Mouse (Mus musculus) embryonic fibroblast, embryonic 13.5 days (primary cell): ENCODE data around the gene Azin2.

ENCODE experiments used
- CTCF ChIP-seq: IDR thresholded peaks from 2 replicates; pipeline ENCODE4 v1.5.1; 2011; ENCODE audit warnings: mild to moderate bottlenecking, control low read depth, low read length, moderate library complexity, borderline replicate concordance; ENCODE audit not compliant: insufficient read depth
- POLR2A ChIP-seq: IDR thresholded peaks from 2 replicates; pipeline ENCODE4 v1.6.1; 2011; ENCODE audit warnings: low read depth, mild to moderate bottlenecking, control low read depth, low read length, moderate library complexity

DNA sequence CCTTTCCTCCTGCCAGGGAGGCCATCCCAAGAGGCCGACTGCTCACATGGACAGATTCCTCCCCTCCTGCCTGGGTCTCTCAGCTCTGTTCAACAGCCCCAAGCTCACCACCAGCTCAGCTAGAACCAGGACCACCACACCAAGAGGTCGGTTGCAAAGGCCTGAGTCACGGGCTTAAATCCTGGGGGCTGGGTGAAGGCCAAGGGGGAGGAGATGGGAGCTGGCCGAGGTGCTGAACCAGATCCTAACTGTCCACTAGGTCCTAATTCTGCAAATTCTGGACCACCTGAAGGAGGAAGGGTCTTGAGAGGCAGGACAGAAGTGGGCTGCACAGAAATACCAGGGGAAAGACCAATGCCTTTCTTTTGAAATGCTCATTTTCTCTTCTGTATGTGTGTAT lies 48.4 kb downstream of the Azin2 start:
- no peak for TF ChIP-seq POLR2A
- TF ChIP-seq CTCF, result no peak
